Mouse (Mus musculus) midbrain, embryonic 15.5 days (tissue): Measurements from ENCODE around the gene Sirt7. TPM values are rescaled to one million over a fixed set of nuclear protein-coding genes. Genes with fewer than 3 reads are reported as not detected.
"Not testable (repeated sequence)": the region's sequence is repeated elsewhere in the genome, so short reads cannot be mapped to it uniquely, and the experiment has no call there.

Experiments
- ATAC-seq: fragments of 200-750 bp; cut with Nextera tagmentation; replicated peaks from 2 replicates; pipeline ENCODE4 v1.8.0; 2017; ENCODE audit warnings: moderate TSS enrichment
- H3K27ac ChIP-seq: fragments of 300-500 bp; sonication (generic); 2 replicates; pipeline ENCODE4 v1.5.1; 2015; ENCODE audit warnings: mild to moderate bottlenecking, inconsistent platforms
- H3K27me3 ChIP-seq: fragments of 300-500 bp; sonication (generic); replicated peaks from 2 replicates; pipeline ENCODE4 v1.6.1; 2015; ENCODE audit warnings: inconsistent platforms
- H3K36me3 ChIP-seq: fragments of 300-500 bp; sonication (generic); replicated peaks from 2 replicates; pipeline ENCODE4 v1.6.1; 2015; ENCODE audit warnings: inconsistent platforms
- H3K4me1 ChIP-seq: fragments of 300-500 bp; sonication (generic); 2 replicates; pipeline ENCODE4 v1.6.1; 2015; ENCODE audit warnings: inconsistent platforms
- H3K4me2 ChIP-seq: fragments of 300-500 bp; sonication (generic); 2 replicates; pipeline ENCODE4 v1.6.1; 2015; ENCODE audit warnings: inconsistent platforms, mild to moderate bottlenecking, moderate library complexity
- H3K4me3 ChIP-seq: fragments of 300-500 bp; sonication (generic); 2 replicates; pipeline ENCODE4 v1.5.1; 2015; ENCODE audit warnings: mild to moderate bottlenecking, inconsistent platforms
- H3K9ac ChIP-seq: fragments of 300-500 bp; sonication (generic); 2 replicates; pipeline ENCODE4 v1.6.1; 2015; ENCODE audit warnings: mild to moderate bottlenecking, inconsistent platforms
- H3K9me3 ChIP-seq: fragments of 300-500 bp; sonication (generic); 2 replicates; pipeline ENCODE4 v1.6.1; 2016; ENCODE audit warnings: inconsistent platforms
- WGBS: fragments of 180-500 bp; shearing (Covaris S2); methylation state at CpG from one replicate; pipeline ENCODE4 v1.1.7; 2015; ENCODE audit warnings: mixed read lengths; 5-methylcytosine and 5-hydroxymethylcytosine counted together
- polyA plus RNA-seq: library from polyadenylated mRNA; unstranded; fragments of >200 nt; fragmentation: Nextera tagmentation; extraction: Ambion mirVana; gene quantifications from 2 replicates; pipeline ENCODE4 v1.2.1, GENCODE M21; 2015

Sirt7 gene
- polyA plus RNA-seq, 1 experiment from 2014 or later = 48.2 TPM

DNA sequence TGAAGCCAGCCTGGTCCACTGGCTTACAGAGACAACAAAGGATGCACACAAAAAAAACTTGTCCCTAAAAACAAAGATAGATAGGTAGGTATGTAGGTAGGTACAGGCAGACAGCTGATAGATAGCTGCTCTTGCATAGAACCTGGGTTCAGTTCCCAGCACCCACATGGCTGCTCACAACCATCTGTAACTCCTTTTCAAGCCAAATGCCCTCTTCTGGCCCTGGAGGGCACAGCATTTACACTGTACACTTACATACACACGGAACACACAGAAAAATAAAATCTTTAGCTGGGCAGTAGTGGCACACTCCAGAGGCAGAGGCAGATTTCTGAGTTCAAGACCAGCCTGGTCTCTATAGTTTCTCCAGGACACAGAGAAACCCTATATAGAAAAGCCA, 41.1 kb downstream of the Sirt7 start:
- no peaks in the 10 kb centered on the region for H3K9me3 ChIP-seq
- H3K36me3 ChIP-seq = peaks cover 40% of the 10 kb centered on the region
- H3K4me2 ChIP-seq = no peak overlapping the region
- peaks cover 26% of the 10 kb centered on the region for H3K4me1 ChIP-seq
- 97% methylated on average over 1 of the region's 1 CpGs for WGBS
- ATAC-seq = no peak
- no peaks in the 10 kb centered on the region for H3K27me3 ChIP-seq
- no peak overlapping the region for H3K27ac ChIP-seq
- H3K9ac ChIP-seq = no peak overlapping the region
- no peak overlapping the region for H3K4me3 ChIP-seq

DNA sequence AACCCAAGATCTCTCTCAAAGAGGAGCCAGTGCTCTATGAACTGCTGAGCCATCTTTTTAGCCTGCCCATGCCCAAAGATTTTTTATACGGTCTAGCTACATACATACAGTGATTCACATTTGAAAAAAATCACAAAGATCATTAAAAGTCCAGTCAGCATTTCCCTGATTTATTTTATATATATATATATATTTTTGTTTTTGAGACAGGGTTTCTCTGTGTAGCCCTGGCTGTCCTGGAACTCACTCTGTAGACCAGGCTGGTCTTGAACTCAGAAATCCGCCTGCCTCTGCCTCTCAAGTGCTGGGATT, 42.1 kb downstream of the Sirt7 start:
- ATAC-seq, H3K9me3 ChIP-seq, H3K9ac ChIP-seq, H3K4me3 ChIP-seq, H3K27me3 ChIP-seq, H3K4me2 ChIP-seq: not testable (repeated sequence)
- Histone ChIP-seq H3K27ac (peak overlapping the region; percentile 95; the same call in 1 of the 2 replicates), H3K4me1 (peaks cover 28% of the 10 kb centered on the region), H3K36me3 (peaks cover 44% of the 10 kb centered on the region)
- 88% methylated on average over 2 of the region's 2 CpGs for WGBS

DNA sequence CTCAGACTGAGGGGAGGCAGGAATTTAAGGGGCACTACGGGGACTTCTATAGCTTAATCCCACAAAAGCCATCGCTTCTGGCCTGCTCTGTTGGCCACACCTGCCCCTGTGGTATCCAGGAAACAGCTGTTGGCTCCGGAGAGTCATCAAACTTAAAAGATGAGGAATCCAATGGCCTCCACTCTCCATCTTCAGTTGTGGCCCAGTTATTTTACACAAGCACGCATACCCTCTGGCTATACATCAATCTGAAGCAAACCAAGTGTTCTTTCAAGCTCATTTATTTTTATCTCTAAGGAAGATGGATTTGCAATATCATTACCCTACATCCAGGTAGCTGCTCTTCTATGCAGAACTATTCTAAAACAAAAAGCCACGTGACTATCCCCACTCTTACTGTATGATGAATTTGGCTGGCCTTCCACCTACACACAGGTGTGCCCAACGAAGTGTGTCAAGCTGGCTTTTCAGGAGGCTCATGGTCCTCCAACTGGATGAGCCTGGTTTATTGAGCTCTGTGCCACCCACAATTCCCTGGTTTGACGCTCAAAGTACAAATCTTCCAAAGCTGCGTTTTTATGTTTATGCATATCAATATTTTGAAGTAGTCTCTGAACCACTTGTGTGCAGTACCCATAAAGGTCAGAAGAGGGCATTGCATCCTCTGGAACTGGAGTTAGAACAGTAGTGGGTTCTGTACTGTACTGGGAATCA, 42.6 kb downstream of the Sirt7 start:
- ATAC-seq = no peak
- H3K9me3 ChIP-seq = no peaks in the 10 kb centered on the region
- peaks cover 42% of the 10 kb centered on the region for H3K36me3 ChIP-seq
- no peaks in the 10 kb centered on the region for H3K27me3 ChIP-seq
- H3K4me1 ChIP-seq = peaks cover 28% of the 10 kb centered on the region
- WGBS = 69% methylated on average over 8 of the region's 8 CpGs
- peak overlapping the region; percentile 90 for H3K4me3 ChIP-seq
- H3K4me2 ChIP-seq = peak overlapping the region; percentile 98
- H3K9ac ChIP-seq = peak overlapping the region; percentile 92
- H3K27ac ChIP-seq = peak overlapping the region; percentile 95

DNA sequence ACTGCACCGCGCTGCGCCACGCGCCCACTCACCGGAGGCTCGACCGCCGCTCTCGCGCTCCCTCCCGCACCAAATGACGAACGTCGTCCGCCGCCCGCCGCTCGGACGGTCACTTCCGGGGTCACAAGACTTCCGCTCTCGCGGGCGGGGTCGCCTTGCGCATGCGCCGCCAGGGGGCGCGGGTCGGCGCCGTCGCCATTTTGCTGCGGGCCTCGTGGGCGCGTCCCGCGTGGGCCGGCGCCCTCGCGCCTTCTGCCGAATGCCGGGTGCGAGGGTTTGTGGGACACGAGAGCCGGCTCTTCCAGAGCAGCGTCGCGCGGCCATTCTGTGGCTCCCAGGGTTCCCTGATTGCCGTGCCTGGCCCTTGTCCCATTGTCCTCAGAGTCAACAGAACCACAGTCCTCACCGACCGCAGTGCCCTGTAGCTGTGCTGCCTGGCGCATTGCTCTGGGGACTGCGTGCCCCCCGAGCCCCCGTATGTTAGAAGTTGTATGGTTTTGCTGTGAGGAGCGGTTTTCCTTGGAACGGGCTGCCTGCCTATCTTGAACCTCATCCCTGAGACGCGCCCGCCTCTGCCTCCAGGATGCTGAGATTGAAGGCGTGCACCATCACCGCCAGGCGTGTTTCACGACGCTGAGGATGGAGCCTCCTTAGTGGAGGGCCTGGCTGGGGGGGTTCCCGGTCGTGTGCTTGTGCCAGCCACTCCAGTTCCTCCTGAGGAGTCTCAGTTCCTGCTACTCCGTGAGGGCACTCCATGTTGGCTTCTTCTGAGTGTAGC, 43.4 kb downstream of the Sirt7 start, which contains the start of gene Arhgdia:
Gene Arhgdia (minus strand): TSS at position 135 of the 778 bp plus-strand sequence.
- Histone ChIP-seq H3K27me3 (no peaks in the 10 kb centered on the region), H3K27ac (peak within 1 kb of the TSS; percentile 95)
- peak; percentile 73 for ATAC-seq

DNA sequence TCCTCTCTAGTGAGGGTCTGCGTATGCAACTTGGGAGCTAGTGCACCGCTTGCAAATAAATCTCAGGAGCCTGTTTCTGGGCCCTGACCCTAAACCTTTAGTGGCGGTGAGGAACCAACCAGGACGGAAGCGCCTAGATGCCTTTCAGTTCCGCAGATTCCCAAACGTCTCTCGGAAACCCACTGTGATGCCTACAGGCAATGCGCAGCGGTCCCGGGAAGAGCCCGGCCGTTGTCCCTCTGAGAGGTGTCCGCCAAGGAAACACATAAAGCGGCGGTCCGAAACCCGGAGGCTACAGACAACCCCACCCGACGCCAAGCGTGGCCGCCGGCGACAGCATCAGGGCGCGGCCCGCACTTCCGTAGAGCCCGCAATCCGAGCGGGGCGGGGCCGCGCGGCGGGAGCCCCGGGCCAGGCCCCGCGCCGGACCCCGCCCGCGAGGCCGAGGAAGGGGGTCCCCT, 44.1 kb downstream of the Sirt7 start:
- H3K4me3 ChIP-seq = peak overlapping the region; percentile 90
- peaks cover 28% of the 10 kb centered on the region for H3K4me1 ChIP-seq
- peaks cover 28% of the 10 kb centered on the region for H3K36me3 ChIP-seq
- H3K27ac ChIP-seq = peak overlapping the region; percentile 95
- peak overlapping the region; percentile 92 for H3K9ac ChIP-seq
- no peaks in the 10 kb centered on the region for H3K9me3 ChIP-seq
- under 1% methylated on average over 25 of the region's 44 CpGs for WGBS
- no peaks in the 10 kb centered on the region for H3K27me3 ChIP-seq
- H3K4me2 ChIP-seq = peak overlapping the region; percentile 98
- peak; percentile 44 for ATAC-seq

More for the DNA sequence above, 43.4 kb downstream of the Sirt7 start, which contains the start of gene Arhgdia:
- Histone ChIP-seq H3K4me1 (peaks cover 28% of the 10 kb centered on the region), H3K9ac (peak within 1 kb of the TSS; percentile 92), H3K4me3 (peak within 1 kb of the TSS; percentile 90), H3K4me2 (peak within 1 kb of the TSS; percentile 98), H3K9me3 (no peaks in the 10 kb centered on the region), H3K36me3 (peaks cover 36% of the 10 kb centered on the region)
- WGBS = 5% methylated on average over 65 of the region's 75 CpGs

DNA sequence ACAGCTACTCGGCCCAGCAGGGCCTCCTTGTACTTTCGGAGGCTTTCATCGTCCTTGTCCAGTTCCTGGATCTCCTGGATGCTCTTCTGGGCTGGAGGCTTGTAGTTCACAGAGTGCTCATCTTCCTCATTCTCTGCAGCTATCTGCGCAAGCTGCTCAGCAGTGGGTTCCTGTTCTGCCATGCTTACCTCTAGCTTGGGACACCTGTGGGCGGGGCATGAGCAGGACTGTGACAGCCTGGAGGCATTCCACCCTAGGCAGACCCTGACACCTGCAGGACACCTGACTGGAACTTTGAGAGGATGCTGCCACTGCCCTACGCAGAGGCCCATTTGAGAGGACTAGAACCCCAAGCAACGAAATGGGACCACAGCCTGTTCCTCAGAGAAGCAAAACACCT, 44.9 kb downstream of the Sirt7 start:
- Histone ChIP-seq H3K27me3 (no peaks in the 10 kb centered on the region), H3K4me2 (peak overlapping the region; percentile 98), H3K9ac (peak overlapping the region; percentile 92), H3K27ac (peak overlapping the region; percentile 95), H3K4me3 (peak overlapping the region; percentile 90), H3K4me1 (peaks cover 28% of the 10 kb centered on the region), H3K36me3 (peaks cover 23% of the 10 kb centered on the region), H3K9me3 (no peaks in the 10 kb centered on the region)
- 64% methylated on average over 7 of the region's 7 CpGs for WGBS
- ATAC-seq = no peak

DNA sequence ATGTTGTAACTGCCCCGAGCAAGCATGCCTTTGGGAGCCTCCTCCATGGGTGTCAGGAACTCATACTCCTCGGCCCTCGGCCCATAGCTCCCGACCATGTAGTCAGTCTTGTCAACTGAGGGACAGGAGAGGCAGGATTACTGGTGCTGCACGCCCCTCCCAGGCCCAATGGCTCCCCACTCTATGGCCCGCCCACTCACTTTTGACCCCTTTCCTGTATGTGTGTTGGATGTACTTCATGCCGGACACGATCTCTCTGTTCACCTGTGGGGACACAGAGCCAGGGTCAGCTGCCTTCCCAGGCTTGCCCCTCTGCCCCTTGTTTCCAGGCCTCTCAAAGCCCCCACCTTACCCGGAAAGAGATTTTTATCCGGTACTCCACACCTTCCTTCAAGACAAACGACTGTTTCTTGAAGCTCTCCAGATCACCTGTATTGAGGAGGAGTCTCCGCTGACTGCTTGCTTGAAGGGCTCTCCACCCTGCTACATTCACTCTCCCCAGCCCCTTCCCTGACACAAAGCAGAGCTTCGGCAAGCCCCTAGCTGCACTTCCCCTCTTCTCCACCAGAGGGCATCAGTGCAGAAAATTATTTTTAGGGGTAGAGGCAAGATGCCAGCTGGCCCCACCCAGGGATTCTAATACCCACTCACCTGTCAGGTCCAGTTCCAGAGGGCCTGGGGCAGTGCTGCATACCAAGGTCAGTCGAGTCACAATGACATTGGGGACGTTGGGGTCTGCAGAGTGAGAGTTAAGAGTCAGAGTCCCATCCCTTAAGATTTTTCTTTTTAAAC, 45.5 kb downstream of the Sirt7 start:
- Histone ChIP-seq H3K4me3 (peak overlapping the region; percentile 90), H3K9me3 (no peaks in the 10 kb centered on the region), H3K36me3 (peaks cover 19% of the 10 kb centered on the region), H3K4me2 (peak overlapping the region; percentile 98), H3K27ac (peak overlapping the region; percentile 95), H3K27me3 (no peaks in the 10 kb centered on the region), H3K9ac (peak overlapping the region; percentile 92; the same call in 1 of the 2 replicates), H3K4me1 (peaks cover 29% of the 10 kb centered on the region)
- WGBS = 65% methylated on average over 15 of the region's 15 CpGs
- ATAC-seq = no peak

DNA sequence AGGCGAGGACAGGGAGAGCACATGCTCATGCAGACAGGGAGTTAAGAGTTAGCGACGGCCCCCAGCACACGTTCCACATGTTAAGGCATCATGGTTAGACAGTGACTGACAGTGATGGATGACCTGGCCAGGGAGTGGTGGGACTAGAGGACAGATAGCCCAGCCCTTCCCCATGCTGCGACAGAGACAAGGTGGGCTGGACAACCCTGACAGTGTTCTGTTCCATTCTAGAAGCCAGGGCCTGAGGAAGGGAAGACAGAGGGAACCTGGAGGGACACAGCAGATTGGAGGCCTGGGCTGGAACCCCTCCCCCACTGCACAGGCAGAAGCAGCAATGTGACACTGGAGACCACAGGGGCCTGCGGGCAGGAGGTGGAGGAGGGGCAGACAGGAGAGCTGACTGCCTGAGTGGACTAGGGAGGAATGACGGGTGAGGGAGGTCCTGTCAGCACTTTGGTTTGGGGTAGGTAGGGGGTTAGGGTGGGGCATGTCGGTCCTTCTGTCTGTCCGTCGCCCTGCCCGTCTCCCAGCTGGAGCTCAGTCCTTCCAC, 46.3 kb downstream of the Sirt7 start:
- Histone ChIP-seq H3K9ac (no peak overlapping the region), H3K4me2 (no peak overlapping the region)
- WGBS = 87% methylated on average over 11 of the region's 11 CpGs

DNA sequence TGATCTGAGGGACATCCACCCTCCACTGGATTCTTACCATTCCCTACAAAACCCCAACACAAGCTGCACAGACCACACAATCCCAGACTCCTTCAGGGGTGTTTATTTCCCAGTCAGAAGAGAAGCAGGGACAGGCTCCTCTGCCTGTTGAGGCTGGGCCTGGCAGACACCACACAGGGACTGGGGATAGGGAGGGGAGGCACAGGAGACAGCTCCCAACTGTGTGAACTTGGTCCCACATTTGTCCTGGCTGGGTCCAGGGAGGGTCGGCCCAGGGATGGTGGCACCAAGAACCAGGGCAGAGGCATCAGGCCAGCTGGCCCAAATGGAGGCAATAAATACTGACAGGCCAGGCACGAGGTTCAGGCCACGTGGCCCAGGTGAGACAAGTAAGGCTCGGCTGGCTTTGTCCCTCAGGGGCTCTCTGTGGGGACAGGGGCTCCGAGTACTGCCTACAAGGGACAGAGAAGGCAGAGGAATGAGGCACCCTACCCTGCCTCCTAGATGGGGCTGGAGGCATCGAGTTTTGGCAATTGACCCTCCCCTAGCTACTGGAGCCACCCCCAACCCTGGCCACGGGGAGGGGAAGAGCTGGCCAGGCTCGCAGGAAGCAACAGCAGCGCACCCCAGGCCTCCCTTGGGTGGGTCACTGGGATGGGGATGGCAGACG, 46.9 kb downstream of the Sirt7 start:
- no peak for ATAC-seq
- WGBS = 89% methylated on average over 10 of the region's 10 CpGs
- Histone ChIP-seq H3K9me3 (no peaks in the 10 kb centered on the region), H3K9ac (no peak overlapping the region), H3K36me3 (peaks cover 19% of the 10 kb centered on the region), H3K4me1 (peaks cover 37% of the 10 kb centered on the region), H3K4me3 (no peak overlapping the region), H3K27ac (no peak overlapping the region), H3K4me2 (no peak overlapping the region), H3K27me3 (no peaks in the 10 kb centered on the region)

More for the DNA sequence above, 46.3 kb downstream of the Sirt7 start:
- no peaks in the 10 kb centered on the region for H3K9me3 ChIP-seq
- no peak overlapping the region for H3K4me3 ChIP-seq
- no peak for ATAC-seq
- H3K4me1 ChIP-seq = peaks cover 36% of the 10 kb centered on the region
- H3K27ac ChIP-seq = no peak overlapping the region
- H3K36me3 ChIP-seq = peaks cover 19% of the 10 kb centered on the region
- H3K27me3 ChIP-seq = no peaks in the 10 kb centered on the region

DNA sequence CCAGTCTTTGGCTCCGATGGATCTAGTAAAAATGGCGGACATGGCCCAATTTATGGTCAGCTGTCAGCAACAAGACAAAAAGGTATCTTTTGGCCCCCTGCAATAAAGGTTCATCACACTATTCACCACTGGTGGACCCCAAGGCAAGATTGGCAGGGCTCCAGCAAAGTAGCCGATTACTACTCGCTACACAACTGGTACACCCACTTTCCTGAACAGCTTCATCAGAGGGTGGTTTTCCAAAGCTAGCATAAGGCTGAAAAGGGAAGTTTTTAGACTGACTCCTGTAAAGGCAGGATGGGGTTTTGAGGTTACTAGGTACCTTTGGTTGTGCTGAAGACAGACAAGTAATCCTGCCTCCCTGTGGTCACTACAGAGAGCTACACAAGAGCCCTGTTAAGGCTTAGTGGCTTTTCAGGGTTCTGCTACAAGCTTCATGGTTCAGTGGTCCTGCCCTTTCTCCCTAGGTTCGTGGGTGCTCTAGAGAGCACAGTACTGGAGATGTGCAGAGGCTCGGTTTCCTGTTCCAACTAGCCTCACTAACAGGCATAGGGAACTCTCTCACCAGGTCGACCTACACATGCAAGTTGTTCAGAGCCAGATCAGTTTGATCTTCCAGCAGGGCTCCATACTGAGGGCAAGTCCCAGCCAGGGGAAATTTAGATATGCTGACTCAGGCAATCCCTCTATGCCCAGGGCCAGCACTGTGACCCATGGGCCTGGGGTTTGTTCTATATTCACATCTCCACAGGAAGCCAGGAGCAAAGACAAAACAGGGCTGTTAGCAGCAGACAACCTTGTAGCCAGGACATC, 47.6 kb downstream of the Sirt7 start:
- WGBS = 75% methylated on average over 7 of the region's 7 CpGs
- ATAC-seq = no peak
- peaks cover 19% of the 10 kb centered on the region for H3K36me3 ChIP-seq
- no peak overlapping the region for H3K4me3 ChIP-seq
- H3K9ac ChIP-seq = no peak overlapping the region
- H3K4me1 ChIP-seq = peaks cover 36% of the 10 kb centered on the region
- H3K4me2 ChIP-seq = no peak overlapping the region
- H3K27ac ChIP-seq = no peak overlapping the region
- no peaks in the 10 kb centered on the region for H3K9me3 ChIP-seq
- no peaks in the 10 kb centered on the region for H3K27me3 ChIP-seq
